Mouse (Mus musculus) embryonic fibroblast, embryonic 13.5 days (primary cell): ENCODE measurements at regions not wholly inside any gene's neighbourhood (a gene's known extent, or its start where the extent isn't known, plus 50 kb on each side); places are given as distances from the start of the nearest gene placed in this dataset.

ENCODE experiments used
- CTCF ChIP-seq: IDR thresholded peaks from 2 replicates; pipeline ENCODE4 v1.5.1; 2011; ENCODE audit warnings: mild to moderate bottlenecking, control low read depth, low read length, moderate library complexity, borderline replicate concordance; ENCODE audit not compliant: insufficient read depth
- POLR2A ChIP-seq: IDR thresholded peaks from 2 replicates; pipeline ENCODE4 v1.6.1; 2011; ENCODE audit warnings: low read depth, mild to moderate bottlenecking, control low read depth, low read length, moderate library complexity

- no peak for TF ChIP-seq CTCF
- no peak for TF ChIP-seq POLR2A
These were observed 163.5 kb upstream of the Nfe2l3 start for GRCm38 (mm10) chr6:51268931-51269330.
